Mouse (Mus musculus): Measurements from ENCODE around the gene Csad.

The Csad gene

DNA sequence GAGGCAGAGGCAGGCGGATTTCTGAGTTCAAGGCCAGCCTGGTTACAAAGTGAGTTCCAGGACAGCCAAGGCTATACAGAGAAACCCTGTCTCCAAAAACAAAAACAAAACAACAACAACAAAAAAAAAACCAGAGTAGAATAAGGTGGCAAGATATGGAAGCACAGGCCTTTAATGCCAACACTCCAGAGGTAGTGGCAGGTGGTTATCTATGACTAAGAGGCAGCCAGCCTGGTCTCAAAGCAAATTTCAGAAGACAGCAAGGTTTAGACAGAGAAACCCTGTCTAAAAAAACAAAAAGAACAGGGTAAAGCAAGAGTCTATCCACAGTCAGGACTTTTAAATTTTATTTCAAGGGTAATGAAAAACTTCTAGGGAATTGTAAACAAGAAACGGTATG is 69.8 kb downstream of the Csad start:
- in situ Hi-C loops (cut with MboI, MseI) = no loop called here

DNA sequence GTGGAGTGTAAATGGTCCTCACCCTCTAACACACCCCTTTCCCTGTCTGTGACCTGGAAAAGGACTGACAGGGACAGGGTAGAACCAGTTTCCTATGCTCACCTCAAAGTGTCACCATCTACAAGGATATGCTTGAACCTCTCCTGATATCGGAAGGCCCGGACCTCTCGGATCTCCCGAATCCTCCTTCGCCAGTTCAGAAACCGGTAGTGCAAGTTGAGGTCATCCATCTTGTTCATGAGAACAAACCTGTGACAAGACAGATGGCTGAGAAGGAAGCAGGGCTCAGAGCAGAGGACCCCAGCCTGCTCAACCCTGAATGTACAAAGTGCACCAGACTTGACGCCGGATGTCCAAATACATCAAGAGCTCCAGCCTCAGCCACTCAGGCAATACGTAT is 71.2 kb downstream of the Csad start:
- in situ Hi-C loops (cut with MboI, MseI) = no loop called here
